Mouse (Mus musculus): Measurements from ENCODE around the gene Zfyve28.

- TF ChIP-seq CTCF (IDR thresholded peaks at IDR 0.05; ENCODE audit: insufficient read depth, low read length) (no peak), POLR2A (IDR thresholded peaks at IDR 0.05; ENCODE audit: borderline replicate concordance, extremely low read depth, low read depth, low read length) (no peak)
These were observed 41.8 kb downstream of the Zfyve28 start for GRCm38 (mm10) chr5:34246443-34246842.

Measured in lung, adult 2 months (tissue).